Mouse (Mus musculus): Measurements from ENCODE around the gene Map3k1.

Gene Map3k1

GRCm38 (mm10) chr13:111791596-111791995, 17.2 kb downstream of the Map3k1 start:
- no peak for DNase-seq (ENCODE audit: low spot score in 2 of 2)

- DNase-seq (ENCODE audit: low spot score in 2 of 2): no peak
Observed at GRCm38 (mm10) chr13:111789420-111790065, 19.2 kb downstream of the Map3k1 start.

GRCm38 (mm10) chr13:111788882-111789281, 19.9 kb downstream of the Map3k1 start:
- DNase-seq (ENCODE audit: low spot score in 2 of 2): no peak

GRCm38 (mm10) chr13:111787857-111788619, 20.8 kb downstream of the Map3k1 start:
- peak; percentile 74 to 76 for DNase-seq (ENCODE audit: low spot score in 2 of 2)

- no peak for DNase-seq (ENCODE audit: low spot score in 2 of 2)
Observed at GRCm38 (mm10) chr13:111786584-111786983, 22.2 kb downstream of the Map3k1 start.

GRCm38 (mm10) chr13:111783451-111783850, 25.3 kb downstream of the Map3k1 start:
- no peak for DNase-seq (ENCODE audit: low spot score in 2 of 2)

GRCm38 (mm10) chr13:111779471-111779870, 29.3 kb downstream of the Map3k1 start:
- DNase-seq (ENCODE audit: low spot score in 2 of 2): no peak

- DNase-seq (ENCODE audit: low spot score in 2 of 2): no peak
Observed at GRCm38 (mm10) chr13:111778606-111779005, 30.2 kb downstream of the Map3k1 start.

GRCm38 (mm10) chr13:111777865-111778264, 30.9 kb downstream of the Map3k1 start:
- DNase-seq (ENCODE audit: low spot score in 2 of 2): no peak

- DNase-seq (ENCODE audit: low spot score in 2 of 2): no peak
Observed at GRCm38 (mm10) chr13:111777179-111777578, 31.6 kb downstream of the Map3k1 start.

GRCm38 (mm10) chr13:111772075-111772474, 36.7 kb downstream of the Map3k1 start:
- no peak for DNase-seq (ENCODE audit: low spot score in 2 of 2)

- peak; percentile 52 to 66 for DNase-seq (ENCODE audit: low spot score in 2 of 2)
Observed at GRCm38 (mm10) chr13:111771232-111771631, 37.6 kb downstream of the Map3k1 start.

GRCm38 (mm10) chr13:111770776-111771175, 38.0 kb downstream of the Map3k1 start:
- DNase-seq (ENCODE audit: low spot score in 2 of 2): no peak

GRCm38 (mm10) chr13:111762526-111762925, 46.3 kb downstream of the Map3k1 start:
- DNase-seq (ENCODE audit: low spot score in 2 of 2): no peak

- DNase-seq (ENCODE audit: low spot score in 2 of 2): no peak
Observed at GRCm38 (mm10) chr13:111756986-111757385, 51.8 kb downstream of the Map3k1 start.

- no peak for DNase-seq (ENCODE audit: low spot score in 2 of 2)
Observed at GRCm38 (mm10) chr13:111755937-111756336, 52.9 kb downstream of the Map3k1 start.

GRCm38 (mm10) chr13:111755377-111755776, 53.4 kb downstream of the Map3k1 start:
- DNase-seq (ENCODE audit: low spot score in 2 of 2): no peak

GRCm38 (mm10) chr13:111753321-111753720, 55.5 kb downstream of the Map3k1 start:
- DNase-seq (ENCODE audit: low spot score in 2 of 2): no peak

GRCm38 (mm10) chr13:111748301-111749062, 60.3 kb downstream of the Map3k1 start:
- DNase-seq (ENCODE audit: low spot score in 2 of 2): no peak

- DNase-seq (ENCODE audit: low spot score in 2 of 2): no peak
Observed at GRCm38 (mm10) chr13:111746831-111747230, 62.0 kb downstream of the Map3k1 start.

- no peak for DNase-seq (ENCODE audit: low spot score in 2 of 2)
Observed at GRCm38 (mm10) chr13:111745216-111745615, 63.6 kb downstream of the Map3k1 start.

- DNase-seq (ENCODE audit: low spot score in 2 of 2): no peak
Observed at GRCm38 (mm10) chr13:111744233-111745000, 64.4 kb downstream of the Map3k1 start.
